Mouse (Mus musculus): ENCODE results near the gene Tshz2. TPM values are rescaled to one million over a fixed set of nuclear protein-coding genes. Genes with fewer than 3 reads are reported as not detected.

The Tshz2 gene
- total RNA-seq, 2 experiments from 2014 or later: 9.4 to 11.5 TPM

GRCm38 (mm10) chr2:169940297-169941142, 307.7 kb downstream of the Tshz2 start:
- no peak for DNase-seq (ENCODE audit: low spot score)

GRCm38 (mm10) chr2:169943727-169944126, 310.9 kb downstream of the Tshz2 start:
- no peak for DNase-seq (ENCODE audit: low spot score)

GRCm38 (mm10) chr2:169948139-169948538, 315.3 kb downstream of the Tshz2 start:
- no peak for DNase-seq (ENCODE audit: low spot score)

GRCm38 (mm10) chr2:169951041-169951440, 318.2 kb downstream of the Tshz2 start:
- DNase-seq (ENCODE audit: low spot score): peak; percentile 11

- no peak for DNase-seq (ENCODE audit: low spot score)
Measured at GRCm38 (mm10) chr2:169952981-169953380, 320.2 kb downstream of the Tshz2 start.

- no peak for DNase-seq (ENCODE audit: low spot score)
Measured at GRCm38 (mm10) chr2:169958736-169959573, 326.1 kb downstream of the Tshz2 start.

GRCm38 (mm10) chr2:169961463-169962230, 328.8 kb downstream of the Tshz2 start:
- no peak for DNase-seq (ENCODE audit: low spot score)

GRCm38 (mm10) chr2:169962231-169962600, 329.4 kb downstream of the Tshz2 start:
- DNase-seq (ENCODE audit: low spot score): no peak

- no peak for DNase-seq (ENCODE audit: low spot score)
Measured at GRCm38 (mm10) chr2:169962776-169963175, 330.0 kb downstream of the Tshz2 start.

GRCm38 (mm10) chr2:169970481-169970880, 337.7 kb downstream of the Tshz2 start:
- DNase-seq (ENCODE audit: low spot score): no peak

- no peak for DNase-seq (ENCODE audit: low spot score)
Measured at GRCm38 (mm10) chr2:169982925-169983324, 350.1 kb downstream of the Tshz2 start.

- DNase-seq (ENCODE audit: low spot score): no peak
Measured at GRCm38 (mm10) chr2:169987186-169987585, 354.4 kb downstream of the Tshz2 start.

GRCm38 (mm10) chr2:169989186-169989585, 356.4 kb downstream of the Tshz2 start:
- no peak for DNase-seq (ENCODE audit: low spot score)

GRCm38 (mm10) chr2:169990991-169991390, 358.2 kb downstream of the Tshz2 start:
- no peak for DNase-seq (ENCODE audit: low spot score)

- DNase-seq (ENCODE audit: low spot score): no peak
Measured at GRCm38 (mm10) chr2:169995987-169996386, 363.2 kb downstream of the Tshz2 start.

- no peak for DNase-seq (ENCODE audit: low spot score)
Measured at GRCm38 (mm10) chr2:169996501-169997237, 363.9 kb downstream of the Tshz2 start.

- DNase-seq (ENCODE audit: low spot score): no peak
Measured at GRCm38 (mm10) chr2:169997276-169998049, 364.6 kb downstream of the Tshz2 start.

GRCm38 (mm10) chr2:169998878-169999337, 366.1 kb downstream of the Tshz2 start:
- DNase-seq (ENCODE audit: low spot score): no peak

GRCm38 (mm10) chr2:170002594-170003504, 370.0 kb downstream of the Tshz2 start:
- DNase-seq (ENCODE audit: low spot score): peak; percentile 63
